Mouse (Mus musculus) stomach, embryonic 14.5 days (tissue): ENCODE results near the gene Aldh1b1. TPM values are rescaled to one million over a fixed set of nuclear protein-coding genes. Genes with fewer than 3 reads are reported as not detected.

Source experiments
- ATAC-seq: fragments of 200-750 bp; cut with Nextera tagmentation; 2 replicates; pipeline ENCODE4 v1.8.0; 2017; ENCODE audit warnings: low read depth, moderate TSS enrichment; ENCODE audit not compliant: insufficient number of reproducible peaks, insufficient read depth, low FRiP score
- H3K27ac ChIP-seq: fragments of 300-500 bp; sonication (generic); 2 replicates; pipeline ENCODE4 v1.5.1; 2014; ENCODE audit warnings: mild to moderate bottlenecking, low read length, moderate library complexity, mixed read lengths
- H3K27me3 ChIP-seq: fragments of 300-500 bp; sonication (generic); 2 replicates; pipeline ENCODE4 v1.6.1; 2014; ENCODE audit warnings: low read length, control low read depth, mixed read lengths; ENCODE audit not compliant: control insufficient read depth, insufficient read depth
- H3K36me3 ChIP-seq: fragments of 300-500 bp; sonication (generic); 2 replicates; pipeline ENCODE4 v1.6.1; 2014; ENCODE audit warnings: mild to moderate bottlenecking, control low read depth, low read length, moderate library complexity, mixed read lengths; ENCODE audit not compliant: control insufficient read depth, insufficient read depth
- H3K4me1 ChIP-seq: fragments of 300-500 bp; sonication (generic); 2 replicates; pipeline ENCODE4 v1.6.1; 2014; ENCODE audit warnings: low read length, control low read depth, mixed read lengths; ENCODE audit not compliant: control insufficient read depth, insufficient read depth
- H3K4me2 ChIP-seq: fragments of 300-500 bp; sonication (generic); replicated peaks from 2 replicates; pipeline ENCODE4 v1.6.1; 2014; ENCODE audit warnings: low read depth, low read length, control low read depth
- H3K4me3 ChIP-seq: fragments of 300-500 bp; sonication (generic); 2 replicates; pipeline ENCODE4 v1.5.1; 2014; ENCODE audit warnings: low read depth, low read length, control low read depth
- H3K9ac ChIP-seq: fragments of 300-500 bp; sonication (generic); replicated peaks from 2 replicates; pipeline ENCODE4 v1.6.1; 2014; ENCODE audit warnings: low read depth, mild to moderate bottlenecking, control low read depth, low read length, moderate library complexity, mixed read lengths
- H3K9me3 ChIP-seq: fragments of 300-500 bp; sonication (generic); 2 replicates; pipeline ENCODE4 v1.6.1; 2016; ENCODE audit warnings: low read depth, low read length, control low read depth; ENCODE audit not compliant: control insufficient read depth
- WGBS: fragments of 180-500 bp; shearing (Covaris S2); extraction: QIAGEN DNeasy Blood & Tissue Kit; methylation state at CpG from one replicate; pipeline ENCODE4 v1.1.7; 2014; 5-methylcytosine and 5-hydroxymethylcytosine counted together
- polyA plus RNA-seq: library from polyadenylated mRNA; unstranded; fragments of >200 nt; fragmentation: Nextera tagmentation; extraction: Ambion mirVana; gene quantifications from 2 replicates; pipeline ENCODE4 v1.2.1, GENCODE M21; 2014

Gene Aldh1b1
- polyA plus RNA-seq, 1 experiment from 2014 or later = 5.0 TPM

DNA sequence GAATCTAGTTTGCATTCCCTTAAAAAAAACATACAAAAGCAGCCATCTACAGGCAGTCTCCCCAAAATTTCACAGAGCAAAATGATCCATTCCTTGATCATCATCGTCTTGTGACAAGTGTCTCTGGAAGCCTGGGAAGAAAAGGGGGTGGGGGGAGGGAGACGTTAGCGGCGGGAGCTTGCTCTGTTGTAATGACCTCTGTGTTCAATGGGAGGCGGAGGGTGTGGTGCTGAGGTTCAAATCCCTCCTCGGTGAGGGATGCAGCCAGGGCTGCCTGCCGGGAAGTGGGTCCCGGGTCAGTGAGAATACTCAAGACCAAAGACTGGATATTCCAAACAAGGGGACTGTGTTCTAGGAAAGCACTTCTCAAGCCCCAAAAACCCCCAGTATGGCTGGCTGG lies 12.4 kb downstream of the Aldh1b1 start:
- Histone ChIP-seq H3K4me3 (no peak overlapping the region), H3K9ac (no peak overlapping the region), H3K27ac (no peak overlapping the region), H3K4me1 (no peaks in the 10 kb centered on the region), H3K4me2 (no peak overlapping the region), H3K27me3 (no peaks in the 10 kb centered on the region), H3K9me3 (no peaks in the 10 kb centered on the region), H3K36me3 (no peaks in the 10 kb centered on the region)
- 25% methylated on average over 8 of the region's 8 CpGs for WGBS
- ATAC-seq = no peak

DNA sequence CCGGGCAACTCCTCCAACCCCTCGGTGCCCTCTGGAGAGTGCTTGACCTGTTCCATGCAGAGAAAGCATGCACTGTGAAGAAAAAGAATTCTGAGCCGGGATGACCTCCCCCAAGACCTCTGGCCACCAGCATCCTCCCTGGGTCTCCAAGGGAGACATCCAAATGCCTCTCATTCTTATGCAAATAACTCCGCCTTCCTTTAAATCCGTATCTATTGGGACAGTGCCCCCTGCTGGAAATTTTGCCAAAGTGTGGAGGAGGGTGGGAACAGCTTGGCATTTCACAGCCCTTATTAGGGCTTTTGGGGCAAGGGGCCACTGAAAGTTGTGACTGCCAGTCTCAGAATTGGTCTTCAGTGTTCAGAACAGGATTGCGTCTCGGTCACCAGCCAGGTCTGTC lies 16.7 kb downstream of the Aldh1b1 start:
- Histone ChIP-seq H3K4me3 (no peak overlapping the region), H3K4me1 (peaks cover 14% of the 10 kb centered on the region; the same call in 1 of the 2 replicates), H3K9me3 (no peaks in the 10 kb centered on the region), H3K4me2 (no peak overlapping the region), H3K9ac (no peak overlapping the region), H3K27ac (no peak overlapping the region), H3K36me3 (no peaks in the 10 kb centered on the region), H3K27me3 (no peaks in the 10 kb centered on the region)
- ATAC-seq = no peak
- WGBS = 54% methylated on average over 7 of the region's 7 CpGs

DNA sequence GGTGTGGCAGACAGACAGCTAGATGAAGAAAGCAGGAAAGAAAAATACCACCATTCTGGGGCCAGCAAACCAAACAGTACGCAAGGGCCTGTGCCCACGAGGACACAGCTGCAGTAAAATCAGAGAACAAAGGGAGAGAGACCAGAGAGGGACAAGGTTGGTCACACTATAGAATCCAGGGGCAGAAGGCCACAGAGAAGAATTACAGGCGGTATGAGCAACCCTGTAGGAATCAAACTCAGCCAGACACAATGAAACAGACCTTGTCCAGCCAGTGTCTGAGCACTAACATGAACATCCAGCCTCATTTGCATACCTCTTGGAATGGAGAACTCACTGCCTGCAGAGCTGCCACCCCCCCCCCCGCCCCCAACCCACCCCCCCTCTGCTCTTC lies 20.0 kb downstream of the Aldh1b1 start:
- H3K4me3 ChIP-seq = no peak overlapping the region; the same call in 1 of the 2 replicates
- ATAC-seq = no peak
- 29% methylated on average over 4 of the region's 4 CpGs for WGBS
- H3K9me3 ChIP-seq = no peaks in the 10 kb centered on the region
- peaks cover under 1% of the 10 kb centered on the region; the same call in 1 of the 2 replicates for H3K27me3 ChIP-seq
- peaks cover 14% of the 10 kb centered on the region; the same call in 1 of the 2 replicates for H3K4me1 ChIP-seq
- no peak overlapping the region for H3K9ac ChIP-seq
- no peaks in the 10 kb centered on the region for H3K36me3 ChIP-seq
- peak overlapping the region; percentile 42 for H3K4me2 ChIP-seq
- H3K27ac ChIP-seq = peak overlapping the region; percentile 11; the same call in 1 of the 2 replicates

DNA sequence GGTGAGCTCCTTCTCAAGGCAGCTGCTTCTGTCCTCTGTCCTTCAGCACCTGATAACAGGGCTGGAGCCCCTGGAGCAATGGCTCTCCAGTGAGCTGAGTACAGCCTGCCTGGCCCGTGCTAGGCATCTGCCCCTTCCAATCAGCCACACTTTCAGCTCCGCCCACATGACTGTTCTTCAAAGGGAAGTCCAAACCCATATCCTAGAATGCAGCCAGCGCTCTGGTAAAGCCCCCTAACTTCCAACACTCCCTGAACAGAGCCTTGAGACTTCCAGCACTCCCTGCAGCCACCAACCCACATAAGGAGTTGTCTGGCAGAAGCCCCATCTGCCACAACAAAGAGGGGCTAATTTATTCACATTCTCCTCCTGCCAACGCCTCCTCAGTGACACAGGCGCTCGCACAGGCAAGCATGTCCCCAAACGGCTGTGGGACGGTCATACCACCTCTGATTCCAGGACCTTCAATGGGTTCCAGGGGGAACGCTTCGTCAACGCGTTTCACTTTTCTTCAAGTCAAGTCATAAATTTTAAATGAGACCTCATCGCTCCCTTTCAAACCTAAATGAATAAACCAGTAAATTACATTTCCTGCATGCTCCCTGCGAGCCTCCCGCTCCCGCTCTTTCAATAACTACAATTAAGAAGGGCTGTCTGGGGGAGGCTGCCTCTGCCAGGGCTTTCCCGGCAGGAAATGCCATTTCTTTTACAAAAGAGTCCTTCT lies 20.5 kb downstream of the Aldh1b1 start:
- WGBS = 4% methylated on average over 17 of the region's 17 CpGs
- Histone ChIP-seq H3K27me3 (peaks cover 6% of the 10 kb centered on the region), H3K4me3 (peak overlapping the region; percentile 8; the same call in 1 of the 2 replicates), H3K9me3 (no peaks in the 10 kb centered on the region), H3K4me2 (peak overlapping the region; percentile 42), H3K27ac (peak overlapping the region; percentile 44; the same call in 1 of the 2 replicates), H3K9ac (no peak overlapping the region), H3K4me1 (peaks cover 14% of the 10 kb centered on the region; the same call in 1 of the 2 replicates), H3K36me3 (no peaks in the 10 kb centered on the region)
- peak; percentile 73; the same call in 1 of the 2 replicates for ATAC-seq

DNA sequence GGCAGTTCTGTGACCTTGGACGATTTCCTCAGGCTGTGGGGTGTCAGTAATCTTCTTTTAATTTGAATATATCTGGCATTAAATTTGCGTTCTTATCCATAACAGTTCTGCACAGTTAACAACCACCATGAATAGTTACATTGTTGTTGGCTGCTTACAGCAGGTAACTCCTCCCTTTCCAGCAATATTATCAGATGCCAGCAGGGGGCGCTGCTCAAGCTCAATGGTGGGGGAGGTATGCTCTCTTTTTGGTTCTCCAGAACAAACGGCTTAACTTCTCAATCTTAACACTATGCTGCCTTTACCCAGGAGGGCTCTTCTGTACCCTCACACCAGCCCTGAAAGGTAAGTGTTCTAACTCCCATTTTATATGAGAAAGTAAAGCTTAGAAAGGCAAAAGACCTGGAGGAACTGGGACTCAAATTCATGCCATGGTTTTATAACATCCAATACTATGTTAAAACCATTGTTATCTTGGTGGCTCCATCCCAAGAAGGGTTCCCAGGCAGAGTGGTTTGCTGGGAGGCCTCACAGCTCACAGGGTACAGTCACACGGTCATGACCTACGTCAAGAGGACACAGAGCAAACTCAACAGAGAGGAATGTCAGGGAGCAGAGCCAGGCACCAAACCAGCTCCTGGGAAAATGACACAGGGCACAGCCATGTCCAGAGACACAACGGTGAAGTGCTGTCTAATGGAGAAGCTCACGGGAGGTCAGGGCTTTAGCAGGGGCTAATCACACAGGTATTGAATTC lies 21.4 kb downstream of the Aldh1b1 start:
- ATAC-seq = no peak
- 39% methylated on average over 8 of the region's 8 CpGs for WGBS
- H3K9ac ChIP-seq = no peak overlapping the region
- H3K36me3 ChIP-seq = no peaks in the 10 kb centered on the region
- H3K9me3 ChIP-seq = no peaks in the 10 kb centered on the region
- H3K4me2 ChIP-seq = peak overlapping the region; percentile 42; the same call in 1 of the 2 replicates
- H3K27ac ChIP-seq = peak overlapping the region; percentile 44; the same call in 1 of the 2 replicates
- peaks cover 15% of the 10 kb centered on the region for H3K27me3 ChIP-seq
- 0 out of 2 replicates have a peak overlapping the region, but pooled peaks have one; percentile 0 for H3K4me3 ChIP-seq
- peaks cover 14% of the 10 kb centered on the region; the same call in 1 of the 2 replicates for H3K4me1 ChIP-seq

DNA sequence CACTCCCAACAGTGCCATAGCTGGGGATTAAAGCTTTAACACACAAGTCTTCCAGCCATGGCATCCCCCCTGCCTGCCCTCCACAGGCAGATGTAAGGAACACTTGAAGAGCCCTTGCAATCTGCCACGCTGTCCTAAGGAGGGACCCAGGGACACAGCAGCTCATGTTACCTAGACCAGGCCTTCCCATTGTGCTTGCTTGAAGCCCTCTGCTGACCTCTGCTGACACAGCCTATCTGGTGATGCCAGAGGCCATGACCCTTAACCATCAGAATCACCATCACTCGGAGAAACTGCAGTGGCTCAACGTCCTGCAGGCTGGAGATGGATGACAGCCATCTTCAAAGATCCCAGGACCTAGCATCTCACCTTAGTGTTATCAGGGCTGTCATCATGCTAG lies 23.2 kb downstream of the Aldh1b1 start:
- no peak overlapping the region for H3K4me3 ChIP-seq
- no peak overlapping the region for H3K27ac ChIP-seq
- no peaks in the 10 kb centered on the region for H3K9me3 ChIP-seq
- H3K4me1 ChIP-seq = peaks cover 17% of the 10 kb centered on the region; the same call in 1 of the 2 replicates
- no peak for ATAC-seq
- 30% methylated on average over 3 of the region's 3 CpGs for WGBS
- H3K27me3 ChIP-seq = peaks cover 32% of the 10 kb centered on the region
- H3K36me3 ChIP-seq = no peaks in the 10 kb centered on the region
- H3K4me2 ChIP-seq = no peak overlapping the region
- H3K9ac ChIP-seq = no peak overlapping the region

DNA sequence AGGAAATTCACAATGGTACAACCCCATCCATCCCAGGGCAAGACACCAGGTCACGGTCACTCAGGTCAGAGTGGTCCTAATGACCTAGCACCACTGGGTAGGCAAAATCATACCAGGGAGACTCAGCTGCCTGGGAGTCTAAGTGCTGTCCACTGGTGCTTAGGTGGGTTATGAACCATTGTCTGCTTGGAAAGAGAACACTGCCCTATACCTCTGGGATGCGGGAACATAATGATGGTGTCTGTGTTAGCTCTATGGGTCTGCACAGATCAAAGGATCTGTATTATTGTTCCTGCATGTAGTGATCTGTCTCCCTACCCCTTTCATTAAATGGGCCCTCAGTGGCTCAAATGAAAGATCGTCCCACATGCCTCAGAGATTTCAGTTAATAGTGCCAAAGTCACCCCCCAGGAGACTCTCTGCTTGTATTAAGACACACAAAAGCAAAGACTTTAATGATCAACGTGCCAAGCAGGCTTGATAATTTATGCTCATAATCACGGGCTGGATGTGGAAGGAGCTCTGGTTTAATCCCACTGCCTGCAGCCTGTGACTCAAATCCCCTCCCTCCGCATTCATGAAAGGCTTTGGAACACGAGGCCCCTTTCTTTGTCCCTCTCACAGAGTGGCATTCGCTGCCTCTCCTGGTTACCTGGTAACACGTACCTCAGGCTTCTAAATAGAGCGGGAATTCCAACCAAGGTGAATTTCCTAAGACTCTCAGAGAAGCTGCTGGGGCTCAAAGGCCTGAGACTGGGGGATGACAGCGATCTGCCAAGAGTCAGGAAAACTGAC lies 24.2 kb downstream of the Aldh1b1 start:
- no peaks in the 10 kb centered on the region for H3K36me3 ChIP-seq
- WGBS = 34% methylated on average over 11 of the region's 11 CpGs
- no peak overlapping the region for H3K4me3 ChIP-seq
- no peak overlapping the region for H3K4me2 ChIP-seq
- H3K27ac ChIP-seq = no peak overlapping the region
- peaks cover 42% of the 10 kb centered on the region for H3K27me3 ChIP-seq
- peaks cover 17% of the 10 kb centered on the region; the same call in 1 of the 2 replicates for H3K4me1 ChIP-seq
- no peak overlapping the region for H3K9ac ChIP-seq
- ATAC-seq = no peak
- H3K9me3 ChIP-seq = no peaks in the 10 kb centered on the region
